Mouse (Mus musculus): ENCODE data around the gene Erf. TPM values are rescaled to one million over a fixed set of nuclear protein-coding genes. Genes with fewer than 3 reads are reported as not detected.

Gene Erf
- polyA plus RNA-seq, 1 experiment: 37.1 TPM

DNA sequence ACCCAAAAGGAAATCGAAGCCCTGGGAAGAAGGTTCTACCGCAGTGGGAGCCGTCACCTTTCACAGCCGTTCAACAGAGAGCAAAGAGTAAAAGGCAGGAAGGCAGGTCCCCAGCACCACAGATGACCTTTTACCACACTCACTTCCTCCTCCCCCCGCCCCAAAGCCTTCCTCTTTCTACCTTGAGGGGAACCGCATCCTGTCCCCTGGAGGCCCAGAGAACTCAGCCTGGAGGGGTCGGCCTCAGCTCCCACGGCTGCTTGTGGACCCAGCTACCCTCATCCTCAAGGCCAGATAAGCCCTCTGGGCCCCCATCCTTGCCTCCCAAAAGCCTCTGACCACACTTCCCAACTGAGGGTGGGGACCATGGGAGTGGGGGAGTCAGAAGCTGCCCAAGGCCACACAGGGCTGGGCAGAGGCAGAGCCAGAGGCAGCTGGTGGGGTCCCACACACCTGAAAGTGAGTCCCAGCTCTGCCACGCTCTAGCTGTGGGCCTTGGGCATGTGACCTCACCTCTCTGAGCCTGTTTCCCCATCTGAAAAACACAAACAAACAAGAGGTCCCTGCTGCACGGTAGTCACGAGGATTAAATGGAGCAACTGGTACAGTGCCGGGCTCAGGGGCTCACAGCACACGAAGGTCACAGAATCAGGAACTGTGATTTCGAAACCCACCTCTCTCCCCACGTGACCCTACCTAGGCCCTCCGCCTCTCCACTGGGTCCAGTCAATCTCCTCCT, 45.0 kb downstream of the Erf start:
- Histone ChIP-seq H3K4me1 (ENCODE audit: control insufficient read depth, insufficient read depth, insufficient read length, low read length) (peaks cover 48% of the 10 kb centered on the region), H3K36me3 (ENCODE audit: control insufficient read depth, insufficient read depth, low read length) (peaks cover 63% of the 10 kb centered on the region), H3K27ac (ENCODE audit: insufficient read depth, low read depth, low read length) (peak overlapping the region; percentile 84), H3K27me3 (ENCODE audit: control insufficient read depth, insufficient read depth, low read length) (no peaks in the 10 kb centered on the region), H3K4me3 (ENCODE audit: low read depth, low read length) (peak overlapping the region; percentile 40)
- TF ChIP-seq POLR2A (IDR thresholded peaks at IDR 0.05; ENCODE audit: low read depth, low read length) (no peak), CTCF (IDR thresholded peaks at IDR 0.05; ENCODE audit: extremely low read depth, insufficient read length, insufficient replicate concordance, low read depth, low read length) (no peak)
- WGBS: 62% methylated on average over 16 of the region's 16 CpGs

DNA sequence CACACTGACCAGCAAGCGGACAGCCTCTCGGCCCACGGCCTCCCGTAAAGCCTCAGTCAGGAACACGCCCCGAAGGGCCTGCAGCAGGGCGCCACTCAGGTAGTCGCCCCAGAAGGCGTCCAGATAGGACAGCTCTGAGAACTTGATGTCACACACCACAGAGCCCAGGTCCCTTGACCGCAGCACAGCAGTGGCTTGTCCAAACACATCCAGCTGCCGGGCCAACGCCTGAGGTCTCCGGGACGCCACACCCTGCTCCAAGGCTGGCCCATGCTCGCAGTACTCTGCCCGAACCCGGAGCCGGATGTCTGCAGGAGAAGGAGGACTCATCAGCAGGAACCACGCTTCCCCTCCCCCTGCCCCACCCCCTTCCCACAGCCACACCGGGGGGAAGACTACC, 46.9 kb downstream of the Erf start:
- WGBS: 90% methylated on average over 20 of the region's 20 CpGs
- H3K4me3 ChIP-seq (ENCODE audit: low read depth, low read length): no peak overlapping the region
- TF ChIP-seq POLR2A (IDR thresholded peaks at IDR 0.05; ENCODE audit: low read depth, low read length): no peak
- TF ChIP-seq CTCF (IDR thresholded peaks at IDR 0.05; ENCODE audit: extremely low read depth, insufficient read length, insufficient replicate concordance, low read depth, low read length): no peak

DNA sequence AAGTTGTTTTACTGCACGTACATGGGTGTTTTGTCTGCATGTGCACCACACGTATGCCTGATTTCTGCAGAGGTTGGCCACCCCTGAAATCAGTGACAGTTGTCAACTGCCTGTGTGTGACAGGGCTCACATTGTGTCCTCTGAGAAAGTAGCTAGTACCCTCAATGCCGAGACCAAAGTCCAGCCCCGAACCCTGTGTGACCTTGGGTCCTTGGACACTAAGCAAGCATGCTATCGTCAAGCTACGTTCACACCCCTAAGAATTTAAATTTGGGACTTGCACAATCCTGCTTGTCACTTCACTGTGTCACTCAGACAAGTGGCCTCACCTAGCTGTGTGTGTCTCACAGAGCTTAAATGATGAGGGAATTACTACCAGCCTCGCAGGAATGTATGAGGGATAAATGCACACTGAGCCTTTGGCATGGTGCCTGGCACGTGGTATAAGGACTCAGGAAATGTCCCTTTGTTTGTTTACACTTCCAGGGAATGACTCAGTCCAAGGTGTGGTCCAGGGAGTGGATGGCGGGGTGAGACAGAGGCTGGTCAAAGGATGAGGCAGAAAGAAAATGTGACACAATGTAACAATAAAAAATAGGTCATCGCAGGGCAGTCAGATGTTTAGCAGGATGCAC, 53.1 kb downstream of the Erf start:
- Histone ChIP-seq H3K4me1 (ENCODE audit: control insufficient read depth, insufficient read depth, insufficient read length, low read length) (peaks cover 6% of the 10 kb centered on the region; the same call in 1 of the 2 replicates), H3K36me3 (ENCODE audit: control insufficient read depth, insufficient read depth, low read length) (peaks cover 10% of the 10 kb centered on the region), H3K27ac (ENCODE audit: insufficient read depth, low read depth, low read length) (peak overlapping the region; percentile 8; the same call in 1 of the 2 replicates), H3K27me3 (ENCODE audit: control insufficient read depth, insufficient read depth, low read length) (no peaks in the 10 kb centered on the region), H3K4me3 (ENCODE audit: low read depth, low read length) (no peak overlapping the region)
- 22% methylated on average over 10 of the region's 10 CpGs for WGBS
- TF ChIP-seq POLR2A (IDR thresholded peaks at IDR 0.05; ENCODE audit: low read depth, low read length) (no peak), CTCF (IDR thresholded peaks at IDR 0.05; ENCODE audit: extremely low read depth, insufficient read length, insufficient replicate concordance, low read depth, low read length) (no peak)

More for the DNA sequence above, 46.9 kb downstream of the Erf start:
- Histone ChIP-seq H3K4me1 (ENCODE audit: control insufficient read depth, insufficient read depth, insufficient read length, low read length) (peaks cover 34% of the 10 kb centered on the region), H3K27ac (ENCODE audit: insufficient read depth, low read depth, low read length) (no peak overlapping the region), H3K27me3 (ENCODE audit: control insufficient read depth, insufficient read depth, low read length) (no peaks in the 10 kb centered on the region), H3K36me3 (ENCODE audit: control insufficient read depth, insufficient read depth, low read length) (peaks cover 52% of the 10 kb centered on the region)

DNA sequence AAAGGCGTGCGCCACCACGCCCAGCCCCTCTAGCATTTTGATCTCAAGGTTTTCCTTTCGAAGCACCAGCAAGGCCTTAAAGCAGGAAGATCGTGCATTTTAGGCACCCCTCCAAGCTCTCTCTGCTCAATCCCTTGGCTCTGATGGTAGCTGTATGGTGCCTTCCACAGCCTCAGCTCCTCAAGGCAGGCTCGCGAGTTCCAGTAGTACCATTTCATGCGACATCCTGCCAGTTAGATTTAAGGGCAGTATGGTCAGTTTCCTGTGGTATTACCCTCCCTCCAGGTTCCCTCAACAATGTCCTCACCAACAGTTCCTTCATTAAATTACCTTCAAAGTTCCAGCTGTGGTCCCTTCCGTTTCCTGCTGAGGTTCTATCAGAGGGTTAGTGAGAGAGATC, 54.5 kb downstream of the Erf start:
- no peak overlapping the region for H3K4me3 ChIP-seq (ENCODE audit: low read depth, low read length)
- peaks cover 6% of the 10 kb centered on the region; the same call in 1 of the 2 replicates for H3K4me1 ChIP-seq (ENCODE audit: control insufficient read depth, insufficient read depth, insufficient read length, low read length)
- H3K27ac ChIP-seq (ENCODE audit: insufficient read depth, low read depth, low read length): no peak overlapping the region
- no peaks in the 10 kb centered on the region for H3K27me3 ChIP-seq (ENCODE audit: control insufficient read depth, insufficient read depth, low read length)
- H3K36me3 ChIP-seq (ENCODE audit: control insufficient read depth, insufficient read depth, low read length): no peaks in the 10 kb centered on the region; the same call in 1 of the 2 replicates
- 78% methylated on average over 9 of the region's 9 CpGs for WGBS
- TF ChIP-seq POLR2A (IDR thresholded peaks at IDR 0.05; ENCODE audit: low read depth, low read length): no peak
- TF ChIP-seq CTCF (IDR thresholded peaks at IDR 0.05; ENCODE audit: extremely low read depth, insufficient read length, insufficient replicate concordance, low read depth, low read length): no peak

DNA sequence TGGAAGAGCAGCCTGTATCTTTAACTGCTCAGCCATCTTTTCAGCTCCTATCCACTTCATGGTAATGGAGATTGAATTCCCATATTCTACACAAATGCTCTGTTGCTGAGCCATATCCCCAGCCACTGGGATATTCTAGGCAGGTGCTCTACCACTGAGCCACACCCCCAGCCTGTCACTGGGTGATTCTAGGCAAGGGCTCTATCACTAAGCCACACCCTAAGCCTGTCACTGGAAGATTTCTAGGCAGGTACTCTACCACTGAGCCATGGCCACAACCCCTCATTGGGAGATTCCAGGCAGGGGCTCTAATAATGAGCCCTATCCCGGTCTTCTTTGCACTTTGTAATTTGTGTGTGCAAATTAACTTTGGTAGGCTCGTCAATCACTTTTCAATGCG, 55.4 kb downstream of the Erf start:
- no peak for TF ChIP-seq POLR2A (IDR thresholded peaks at IDR 0.05; ENCODE audit: low read depth, low read length)
- no peak for TF ChIP-seq CTCF (IDR thresholded peaks at IDR 0.05; ENCODE audit: extremely low read depth, insufficient read length, insufficient replicate concordance, low read depth, low read length)
- Histone ChIP-seq H3K27ac (ENCODE audit: insufficient read depth, low read depth, low read length) (no peak overlapping the region), H3K4me1 (ENCODE audit: control insufficient read depth, insufficient read depth, insufficient read length, low read length) (peaks cover 6% of the 10 kb centered on the region; the same call in 1 of the 2 replicates), H3K27me3 (ENCODE audit: control insufficient read depth, insufficient read depth, low read length) (no peaks in the 10 kb centered on the region), H3K4me3 (ENCODE audit: low read depth, low read length) (no peak overlapping the region), H3K36me3 (ENCODE audit: control insufficient read depth, insufficient read depth, low read length) (no peaks in the 10 kb centered on the region)
- WGBS: 82% methylated on average over 3 of the region's 3 CpGs

Other genes with a start within 250 kb of the Erf start
- 2.9 and 3.1 TPM in 2 replicates for gene Atp1a3, start 244.8 kb downstream of the Erf start, polyA plus RNA-seq (2012; rRNA removed)
- gene Grik5, start 178.4 kb downstream of the Erf start, polyA plus RNA-seq (2012; rRNA removed): 11.2 and 17.7 TPM in 2 replicates
- 17.4 and 37.9 TPM in 2 replicates for gene Zfp574, start 178.2 kb downstream of the Erf start, polyA plus RNA-seq (2012; rRNA removed)
- gene Pou2f2, start 71.0 kb downstream of the Erf start, polyA plus RNA-seq (2012; rRNA removed): 2.9 and 6.9 TPM in 2 replicates
- gene Dedd2, start 30.1 kb downstream of the Erf start, polyA plus RNA-seq (2012; rRNA removed): 44.2 and 135 TPM in 2 replicates
- 5.8 and 8.7 TPM in 2 replicates for gene Zfp526, start 29.3 kb downstream of the Erf start, polyA plus RNA-seq (2012; rRNA removed)
- 77.7 and 163 TPM in 2 replicates for gene Gsk3a, start 12.9 kb downstream of the Erf start, polyA plus RNA-seq (2012; rRNA removed)
- gene Cic, start 16.9 kb upstream of the Erf start, polyA plus RNA-seq (2012; rRNA removed): 35.6 and 65.6 TPM in 2 replicates
- gene Pafah1b3, start 47.2 kb upstream of the Erf start, polyA plus RNA-seq (2012; rRNA removed): 87.2 and 184 TPM in 2 replicates
- gene Prr19, start 50.6 kb upstream of the Erf start, polyA plus RNA-seq (2012; rRNA removed): 0.15 TPM in 1 of 2 replicates, not detected in the other
- 0.19 and 0.35 TPM in 2 replicates for gene Tmem145, start 55.3 kb upstream of the Erf start, polyA plus RNA-seq (2012; rRNA removed)
- 13.3 and 21.2 TPM in 2 replicates for gene Megf8, start 66.4 kb upstream of the Erf start, polyA plus RNA-seq (2012; rRNA removed)
- gene Cnfn, start 119.0 kb upstream of the Erf start, polyA plus RNA-seq (2012; rRNA removed): 0.48 and 0.84 TPM in 2 replicates
- 56.9 and 186 TPM in 2 replicates for gene Lipe, start 147.9 kb upstream of the Erf start, polyA plus RNA-seq (2012; rRNA removed)
- gene Cxcl17, start 162.1 kb upstream of the Erf start, polyA plus RNA-seq (2012; rRNA removed): 3.8 TPM in 1 of 2 replicates, not detected in the other
- 133 and 320 TPM in 2 replicates for gene Ceacam1, start 226.8 kb upstream of the Erf start, polyA plus RNA-seq (2012; rRNA removed)

Data from small intestine, adult 2 months (tissue).